Mouse (Mus musculus) adrenal gland, postnatal 0 days (tissue): ENCODE results near the gene Olfr1446. TPM values are rescaled to one million over a fixed set of nuclear protein-coding genes. Genes with fewer than 3 reads are reported as not detected.

Source experiments
- polyA plus RNA-seq: library from polyadenylated mRNA; unstranded; fragments of >200 nt; fragmentation: Nextera tagmentation; extraction: Ambion mirVana; gene quantifications from 2 replicates; pipeline ENCODE4 v1.2.1, GENCODE M21; 2015

Olfr1446 gene
- not detected in 2 replicates for polyA plus RNA-seq

GRCm38 (mm10) chr19:12893424-12893823, at the start of gene Olfr1446:
Gene Olfr1446 (minus strand): TSS chr19:12893524.

GRCm38 (mm10) chr19:12930540-12930939, 37.2 kb upstream of the Olfr1446 start, which contains the start of gene Olfr1449:
Gene Olfr1449 (plus strand): TSS chr19:12930840.

GRCm38 (mm10) chr19:12924319-12924718, 31.0 kb upstream of the Olfr1446 start, which contains the start of gene Olfr1448:
Gene Olfr1448 (minus strand): TSS chr19:12924419.

DNA sequence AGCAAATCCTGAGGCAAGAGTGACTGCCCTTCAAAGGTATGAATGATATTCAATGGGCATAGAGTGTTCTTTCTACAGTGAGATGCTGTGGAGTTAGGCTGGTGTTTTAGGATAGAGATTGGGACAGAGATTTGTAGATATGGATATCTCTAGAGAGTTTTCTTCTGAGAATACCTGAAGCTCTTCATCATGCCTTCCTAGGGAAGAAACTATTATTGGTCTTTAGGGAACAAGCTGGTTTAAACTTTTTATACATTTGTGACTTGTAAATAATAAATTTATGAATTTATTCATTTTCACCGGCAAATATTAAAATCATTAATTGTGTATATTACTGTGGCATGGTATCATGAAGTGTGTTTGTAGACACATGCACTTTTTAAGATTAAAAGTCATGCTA, 10.3 kb upstream of the Olfr1446 start, which contains the start of gene Olfr1447:
Gene Olfr1447, minus strand, starts transcription at position 101 of the 400 bp plus-strand sequence.

GRCm38 (mm10) chr19:12883555-12883954, 9.8 kb downstream of the Olfr1446 start, which contains the start of gene Olfr1445:
Gene Olfr1445 (plus strand): TSS chr19:12883855.

GRCm38 (mm10) chr19:12856983-12857382, 36.3 kb downstream of the Olfr1446 start, which contains the start of gene Olfr1444:
Gene Olfr1444 (plus strand): TSS chr19:12857283.

GRCm38 (mm10) chr19:12846382-12846781, 46.9 kb downstream of the Olfr1446 start, which contains the start of gene Gm5244:
Gene Gm5244 (plus strand): TSS chr19:12846682.

Other genes with a start within 250 kb of the Olfr1446 start
- not detected in 2 replicates for gene Olfr1442, start 223.1 kb downstream of the Olfr1446 start, polyA plus RNA-seq
- gene Olfr1443, start 215.4 kb downstream of the Olfr1446 start, polyA plus RNA-seq, result not detected in 2 replicates
- 0.69 and 0.88 TPM in 2 replicates for gene Keg1, start 197.7 kb downstream of the Olfr1446 start, polyA plus RNA-seq
- gene Cntf, start 127.9 kb downstream of the Olfr1446 start, polyA plus RNA-seq, result 0.43 and 0.69 TPM in 2 replicates
- gene Zfp91, start 97.4 kb downstream of the Olfr1446 start, polyA plus RNA-seq, result 11.3 and 12.5 TPM in 2 replicates
- gene Lpxn, start 97.3 kb downstream of the Olfr1446 start, polyA plus RNA-seq, result 3.7 and 5.1 TPM in 2 replicates
- gene Gm5244, start 46.8 kb downstream of the Olfr1446 start, polyA plus RNA-seq, result not detected in 2 replicates
- not detected in 2 replicates for gene Olfr1444, start 36.2 kb downstream of the Olfr1446 start, polyA plus RNA-seq
- gene Olfr1445, start 9.7 kb downstream of the Olfr1446 start, polyA plus RNA-seq, result not detected in 2 replicates
- gene Olfr1447, start 10.2 kb upstream of the Olfr1446 start, polyA plus RNA-seq, result not detected in 2 replicates
- gene Olfr1448, start 30.9 kb upstream of the Olfr1446 start, polyA plus RNA-seq, result not detected in 2 replicates
- gene Olfr1449, start 37.3 kb upstream of the Olfr1446 start, polyA plus RNA-seq, result not detected in 2 replicates
- not detected in 2 replicates for gene Olfr1450, start 56.7 kb upstream of the Olfr1446 start, polyA plus RNA-seq
- gene Olfr1451, start 101.5 kb upstream of the Olfr1446 start, polyA plus RNA-seq, result not detected in 2 replicates
- gene Olfr1453, start 134.8 kb upstream of the Olfr1446 start, polyA plus RNA-seq, result not detected in 2 replicates
- gene Olfr1454, start 167.1 kb upstream of the Olfr1446 start, polyA plus RNA-seq, result not detected in 2 replicates
- not detected in 2 replicates for gene Olfr1457, start 204.4 kb upstream of the Olfr1446 start, polyA plus RNA-seq
- gene Olfr1458, start 213.3 kb upstream of the Olfr1446 start, polyA plus RNA-seq, result not detected in 2 replicates